Mouse (Mus musculus): ENCODE measurements around the gene Ptf1a.

Ptf1a gene

DNA sequence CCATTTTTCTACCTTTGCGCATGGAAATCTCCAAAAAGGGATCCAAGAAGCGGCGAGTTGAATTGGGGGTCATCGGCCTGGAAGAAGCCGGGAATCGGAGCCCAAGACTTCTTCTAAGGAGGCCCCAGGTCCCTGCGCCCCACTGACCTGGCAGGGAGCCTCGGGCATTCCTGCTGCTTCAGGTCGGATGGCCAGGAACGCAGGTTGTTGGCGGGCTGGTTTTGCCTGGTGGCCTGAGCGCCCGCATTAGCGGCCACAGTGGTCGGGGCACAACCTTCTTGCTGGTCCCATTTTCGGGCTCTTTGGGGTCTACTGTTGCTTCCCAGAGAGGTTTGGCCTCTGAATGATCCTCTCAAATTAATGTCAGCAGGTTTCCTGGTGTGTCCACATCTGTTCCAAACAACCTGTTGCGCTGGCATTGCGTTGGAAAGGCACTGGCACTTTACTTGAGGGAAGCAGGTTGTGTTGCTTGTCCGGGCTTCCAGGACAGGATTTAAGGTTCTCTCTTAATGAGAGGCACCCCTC is 7.1 kb downstream of the Ptf1a start:
- no peak for DNase-seq (ENCODE audit: low spot score)

DNA sequence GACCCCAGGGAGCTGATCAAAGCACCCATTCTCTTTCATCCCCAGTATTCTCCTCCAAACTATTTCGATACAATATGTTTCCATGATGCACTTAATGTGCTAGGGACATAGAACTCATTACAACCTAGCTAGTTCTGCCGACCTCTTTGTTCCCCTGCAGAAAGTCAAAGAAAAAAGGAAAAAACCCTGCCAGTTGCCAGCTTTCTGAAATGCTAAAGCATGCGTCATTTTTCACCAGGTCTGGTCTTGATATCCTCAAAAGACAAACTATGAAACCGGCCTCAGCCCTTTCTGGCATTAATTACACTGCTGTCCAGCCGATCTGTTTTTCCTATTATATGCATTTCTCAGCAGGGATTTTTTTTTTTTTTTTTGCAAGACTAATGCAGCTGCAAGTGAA is 9.8 kb downstream of the Ptf1a start:
- no peak for DNase-seq (ENCODE audit: low spot score)

DNA sequence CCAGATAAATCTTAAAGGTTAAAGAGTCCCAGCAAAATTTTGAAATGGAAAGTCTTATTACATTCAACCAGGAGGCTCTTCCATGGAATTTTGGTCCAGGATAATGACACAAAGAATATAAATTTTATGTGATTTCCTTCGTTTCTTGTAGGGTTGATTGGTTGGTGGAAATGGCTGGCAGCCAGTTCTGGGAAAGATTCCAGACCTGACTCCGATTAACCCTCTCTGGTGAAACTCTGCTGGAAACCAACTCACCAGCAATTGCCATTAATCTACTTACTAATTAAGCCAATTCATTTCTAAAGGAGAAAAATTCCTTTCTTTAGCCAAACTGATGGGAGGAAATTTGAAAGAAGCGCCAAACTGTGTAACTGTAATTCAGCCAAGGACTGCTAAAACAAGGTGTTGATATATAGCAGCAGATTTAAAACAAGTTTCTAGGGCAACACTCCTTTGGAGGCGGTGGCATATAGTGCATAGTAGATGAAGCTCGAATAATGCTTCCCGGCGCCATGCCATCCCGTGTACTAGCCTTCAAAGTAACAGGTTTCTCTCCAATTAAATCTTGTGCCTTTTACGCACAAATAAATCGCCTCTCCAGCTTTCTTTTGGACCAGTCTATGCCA is 10.5 kb downstream of the Ptf1a start:
- DNase-seq (ENCODE audit: low spot score): peak; percentile 6

DNA sequence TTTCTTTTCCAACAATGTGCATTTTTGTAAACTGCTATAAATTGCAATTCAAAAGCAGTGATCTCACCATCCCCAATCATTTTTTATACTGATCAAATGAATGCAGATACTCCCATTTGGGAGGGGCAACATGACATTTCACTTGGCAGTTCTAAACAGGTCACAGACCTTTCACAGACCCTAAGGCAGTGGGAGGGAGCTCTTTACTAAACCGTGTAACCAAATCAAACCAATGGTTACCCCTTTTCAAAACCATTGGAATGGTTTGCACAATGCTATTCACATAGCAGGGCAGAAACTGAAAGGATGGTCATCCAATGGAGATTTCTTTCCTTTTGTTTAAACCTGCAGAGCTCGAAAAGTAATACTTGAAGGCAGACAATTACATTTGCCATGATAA is 13.3 kb downstream of the Ptf1a start:
- no peak for DNase-seq (ENCODE audit: low spot score)

DNA sequence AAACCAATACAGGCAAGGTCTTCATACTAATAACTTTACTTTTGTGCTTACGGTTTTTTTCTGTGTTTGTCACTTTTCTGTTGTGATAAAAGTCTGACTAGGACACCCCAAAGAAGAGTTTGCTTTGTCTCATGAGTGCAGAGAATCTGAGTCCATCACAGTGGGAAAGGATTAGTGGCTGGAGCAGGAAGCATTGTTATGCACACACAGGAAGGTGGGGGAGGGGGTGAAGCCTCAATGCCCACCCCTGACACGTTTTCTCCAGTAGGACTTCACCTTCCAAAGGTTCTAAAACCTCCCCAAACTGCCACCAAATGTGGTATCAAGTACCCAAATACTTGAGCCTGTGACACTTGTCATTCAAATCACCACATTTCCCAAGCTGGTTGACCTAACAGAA is 16.5 kb downstream of the Ptf1a start:
- no peak for DNase-seq (ENCODE audit: low spot score)

DNA sequence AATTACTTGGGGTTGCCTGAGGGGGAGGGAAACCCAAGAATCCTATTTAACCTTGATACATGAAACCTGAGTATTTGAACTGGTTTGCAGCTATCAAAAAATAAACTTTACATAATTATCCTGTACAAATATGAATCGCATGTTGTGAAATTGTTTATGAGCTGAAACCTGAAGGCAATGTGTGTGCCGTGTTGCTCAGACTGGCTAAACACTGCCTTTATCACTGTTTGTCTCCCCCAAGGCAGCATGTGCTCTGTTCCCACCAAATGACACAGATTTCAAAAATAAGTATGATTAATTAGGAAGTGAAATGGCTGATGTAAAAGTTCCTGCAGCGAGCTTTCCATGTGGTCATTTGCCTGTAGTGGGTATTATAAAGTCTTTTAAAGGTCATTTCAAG is 44.8 kb downstream of the Ptf1a start:
- no peak for DNase-seq (ENCODE audit: low spot score)
